Mouse (Mus musculus) hindbrain, embryonic 14.5 days (tissue): ENCODE results near the gene Zfand5. TPM values are rescaled to one million over a fixed set of nuclear protein-coding genes. Genes with fewer than 3 reads are reported as not detected.

ENCODE experiments used
- polyA plus RNA-seq: library from polyadenylated mRNA; unstranded; fragments of >200 nt; fragmentation: Nextera tagmentation; extraction: Ambion mirVana; gene quantifications from 2 replicates; pipeline ENCODE4 v1.2.1, GENCODE M21; 2014

Zfand5 gene
- polyA plus RNA-seq, 1 experiment from 2014 or later: 206 TPM

Other genes starting within 250 kb of the Zfand5 start
- 0.34 and 0.36 TPM in 2 replicates for gene Gda, start 201.2 kb downstream of the Zfand5 start, polyA plus RNA-seq